Mouse (Mus musculus) left cerebral cortex, adult 6 months (tissue): ENCODE results near the gene Spop. TPM values are rescaled to one million over a fixed set of nuclear protein-coding genes. Genes with fewer than 3 reads are reported as not detected.

Experiments
- long read RNA-seq, 2 experiments: library from polyadenylated mRNA; unstranded; transcript quantifications; one replicate each; pipeline ENCODE4 v2.0.0; 2019 to 2020
- polyA plus RNA-seq: library from polyadenylated mRNA; unstranded; fragments of <200 nt; fragmentation: Nextera tagmentation; gene quantifications from 2 replicates; pipeline ENCODE4 v1.2.3, GENCODE M21; 2021

Gene Spop
- 115 and 131 TPM in 2 replicates for polyA plus RNA-seq
- long read RNA-seq, experiment 1, transcript Spop-202 (11 exons, 2,881 nt), result minor isoform, 169 of 1,569 reads
- long read RNA-seq, experiment 1, transcript Spop-201 (10 exons, 3,063 nt), result major isoform, 1,245 of 1,569 reads
- long read RNA-seq, experiment 1, partial matches to known transcripts, result 63 of 1,569 reads
- long read RNA-seq, experiment 1, other reads (novel, unspliced or antisense), result 92 of 1,569 reads
- long read RNA-seq, experiment 2, transcript Spop-202 (11 exons, 2,881 nt), result minor isoform, 35 of 336 reads
- long read RNA-seq, experiment 2, transcript Spop-201 (10 exons, 3,063 nt), result major isoform, 188 of 336 reads
- long read RNA-seq, experiment 2, partial matches to known transcripts, result 71 of 336 reads
- long read RNA-seq, experiment 2, other reads (novel, unspliced or antisense), result 42 of 336 reads

DNA sequence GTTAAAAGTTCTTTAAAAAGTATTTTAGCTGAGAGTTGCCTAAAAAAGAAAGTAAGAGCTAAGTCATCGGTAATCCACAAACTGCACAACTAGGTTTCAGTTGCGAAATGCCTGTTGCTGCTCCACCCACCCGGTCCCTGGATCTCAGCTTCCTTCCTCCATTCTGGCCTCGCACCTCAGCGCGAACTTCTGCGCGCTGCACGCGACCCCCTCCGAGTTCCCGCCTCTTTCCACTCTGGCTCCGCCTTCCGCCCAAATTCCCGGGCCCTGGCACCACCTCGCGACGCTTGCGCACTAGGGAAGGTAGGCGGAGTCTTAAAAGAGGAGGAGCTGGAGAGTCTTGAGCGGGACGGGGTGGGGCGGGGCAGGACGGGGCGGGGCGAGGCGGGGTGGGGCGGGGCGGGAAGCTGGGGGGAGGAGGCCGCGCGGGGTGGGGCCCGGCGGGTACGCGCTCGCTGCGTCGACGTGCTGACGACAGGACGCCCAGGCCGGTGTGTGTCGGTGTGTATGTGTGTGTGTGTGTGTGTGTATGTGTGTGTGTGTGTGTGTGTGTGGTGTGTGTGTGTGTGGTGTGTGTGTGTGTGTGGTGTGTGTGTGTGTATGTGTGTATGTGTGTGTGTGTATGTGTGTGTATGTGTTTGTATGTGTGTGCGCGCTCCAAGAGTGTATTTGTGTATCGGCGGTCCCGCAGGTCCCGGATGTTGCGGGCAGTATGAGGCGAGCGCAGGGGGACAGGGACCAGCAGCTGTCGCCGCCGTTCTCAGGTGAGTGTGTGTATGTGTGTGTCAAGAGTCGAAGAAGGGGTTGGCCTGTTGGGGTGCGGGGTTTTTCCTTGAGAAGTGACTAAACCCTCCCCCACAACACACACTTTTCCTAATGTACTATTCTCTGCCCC is at the start of gene Spop:
TSS of gene Spop (plus strand) at position 440 of the 895 bp plus-strand sequence.

GRCm38 (mm10) chr11:95384319-95384972 is 29.4 kb upstream of the Spop start, which contains the start of gene Slc35b1:
TSS of gene Slc35b1 (plus strand) at chr11:95384692.

GRCm38 (mm10) chr11:95514298-95514861 is 100.5 kb downstream of the Spop start, which contains the start of gene Nxph3:
TSS of gene Nxph3 (minus strand) at chr11:95514570.

Other genes starting within 250 kb of the Spop start
- gene Tac4, start 152.6 kb upstream of the Spop start, polyA plus RNA-seq, result not detected in 2 replicates
- 39.0 and 45.9 TPM in 2 replicates for gene Kat7, start 103.8 kb upstream of the Spop start, polyA plus RNA-seq
- 0.49 and 0.78 TPM in 2 replicates for gene Fam117a, start 77.1 kb upstream of the Spop start, polyA plus RNA-seq
- 82.8 and 84.0 TPM in 2 replicates for gene Slc35b1, start 29.4 kb upstream of the Spop start, polyA plus RNA-seq
- gene Nxph3, start 100.5 kb downstream of the Spop start, polyA plus RNA-seq, result 1.6 and 4.2 TPM in 2 replicates
- 1.1 and 1.8 TPM in 2 replicates for gene Ngfr, start 173.7 kb downstream of the Spop start, polyA plus RNA-seq